Mouse (Mus musculus): Measurements from ENCODE around the gene Prickle4.

DNA sequence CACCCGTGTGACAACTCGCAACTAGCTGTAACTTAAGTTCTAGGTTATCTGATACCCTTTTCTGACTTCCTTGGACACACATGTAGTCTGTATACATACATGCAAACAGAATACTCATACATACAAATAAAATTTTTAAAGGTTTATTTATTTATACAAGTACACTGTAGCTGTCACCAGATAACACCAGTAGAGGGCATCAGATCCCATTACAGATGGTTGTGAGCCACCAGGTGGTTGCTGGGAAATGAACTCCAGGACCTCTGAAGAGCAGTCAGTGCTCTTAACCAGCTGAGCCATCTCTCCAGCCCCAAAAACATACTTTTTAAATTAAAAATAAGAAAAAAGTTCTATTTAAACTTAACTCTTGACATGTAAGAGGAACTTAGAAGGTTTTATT, 51.5 kb downstream of the Prickle4 start:
- TF ChIP-seq POLR2A (IDR thresholded peaks at IDR 0.05; ENCODE audit: insufficient read depth, low read depth, low read length) (no peak), CTCF (IDR thresholded peaks at IDR 0.05; ENCODE audit: insufficient read depth, low read depth, low read length) (no peak)

Measured in olfactory bulb, adult 2 months (tissue).